Mouse (Mus musculus) spleen, adult 2 months (tissue): Measurements from ENCODE around the gene Cir1.

Source experiments
- CTCF ChIP-seq: fragments of 200-500 bp; IDR thresholded peaks from 2 replicates; pipeline ENCODE4 v1.5.1; 2011; ENCODE audit warnings: mild to moderate bottlenecking, inconsistent platforms; ENCODE audit not compliant: insufficient read depth, insufficient read length, insufficient replicate concordance; ENCODE audit errors: extremely low read depth
- POLR2A ChIP-seq: fragments of 200-500 bp; IDR thresholded peaks from 2 replicates; pipeline ENCODE4 v1.6.1; 2011; ENCODE audit warnings: low read depth, low read length, inconsistent platforms

DNA sequence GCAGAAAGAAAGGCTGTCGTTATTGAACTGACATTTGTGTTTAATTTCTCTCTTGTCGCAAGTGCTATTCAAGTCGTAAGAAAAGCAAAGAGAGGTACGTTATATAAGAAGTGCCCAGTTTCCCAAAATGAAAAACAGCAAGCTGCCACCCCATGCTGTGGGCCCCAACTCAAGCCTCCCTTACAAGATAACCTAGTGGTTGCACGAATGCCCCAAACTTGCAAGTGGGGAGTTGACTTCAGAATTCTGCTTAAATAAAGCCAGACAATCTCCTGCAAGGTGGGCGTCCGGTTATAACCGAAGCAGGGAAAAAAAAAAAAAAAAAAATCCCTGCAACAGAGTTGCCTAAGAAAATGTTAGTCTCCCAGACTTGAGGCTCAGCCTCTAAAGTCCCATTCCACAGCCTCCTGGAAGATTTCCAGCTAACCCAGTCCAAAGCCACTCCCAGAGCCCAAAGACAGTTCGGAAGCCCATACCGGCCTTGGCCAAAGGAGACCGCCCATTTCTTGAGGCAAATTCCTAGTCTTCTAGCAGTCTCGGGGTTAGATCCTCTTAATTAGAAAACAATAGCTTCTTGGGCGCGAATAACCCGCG lies 49.2 kb downstream of the Cir1 start:
- no peak for TF ChIP-seq CTCF
- no peak for TF ChIP-seq POLR2A
